Mouse (Mus musculus): Measurements from ENCODE around the gene Prep.

- TF ChIP-seq CTCF (IDR thresholded peaks at IDR 0.05; ENCODE audit: control insufficient read depth, insufficient read depth, insufficient replicate concordance, low read depth, low read length) (peak; percentile 41; the same call in 1 of the 2 replicates), POLR2A (IDR thresholded peaks at IDR 0.05; ENCODE audit: control insufficient read depth, low read depth, low read length) (no peak)
These were observed 15.8 kb upstream of the Prep start for GRCm38 (mm10) chr10:45051125-45051744.

Data from testis, adult 2 months (tissue).